Mouse (Mus musculus) c-Kit-positive CD71-negative TER-119-negative erythroid progenitor cells, embryonic 14.5 days (primary cell): ENCODE data around the gene Sema4d.

Source experiments
- DNase-seq: peaks from one replicate; pipeline ENCODE4 v3.0.0-alpha.2; 2013; ENCODE audit warnings: low read depth

Sema4d gene

GRCm38 (mm10) chr13:51641424-51641823, 152.1 kb downstream of the Sema4d start:
- DNase-seq = no peak

GRCm38 (mm10) chr13:51638958-51639357, 154.6 kb downstream of the Sema4d start:
- no peak for DNase-seq
